Mouse (Mus musculus): Measurements from ENCODE around the gene Tbc1d4.
A peak's percentile ranks its signal among the peaks of the same experiment; 100 is the strongest.
"Not testable (repeated sequence)": the region's sequence is repeated elsewhere in the genome, so short reads cannot be mapped to it uniquely, and the experiment has no call there.

The Tbc1d4 gene

DNA sequence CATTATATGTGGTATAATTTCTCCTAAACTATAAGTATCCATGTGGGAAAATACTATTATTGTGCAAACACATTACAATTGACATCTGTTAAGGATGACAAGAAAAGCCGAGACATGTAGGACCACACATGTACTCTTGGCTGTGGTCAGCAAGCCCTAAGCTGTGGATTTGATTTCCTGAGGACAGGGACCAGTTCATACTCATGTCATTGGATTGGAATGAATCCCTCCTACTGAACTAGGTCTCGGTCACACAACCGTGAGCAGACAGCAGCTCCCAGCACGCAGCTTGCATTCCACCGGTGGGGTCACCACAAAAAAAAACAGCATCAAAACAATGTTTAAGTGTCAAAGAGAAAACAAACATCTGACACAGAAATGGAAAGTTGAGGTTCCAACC lies 15.0 kb downstream of the Tbc1d4 start:
- no peak for DNase-seq

DNA sequence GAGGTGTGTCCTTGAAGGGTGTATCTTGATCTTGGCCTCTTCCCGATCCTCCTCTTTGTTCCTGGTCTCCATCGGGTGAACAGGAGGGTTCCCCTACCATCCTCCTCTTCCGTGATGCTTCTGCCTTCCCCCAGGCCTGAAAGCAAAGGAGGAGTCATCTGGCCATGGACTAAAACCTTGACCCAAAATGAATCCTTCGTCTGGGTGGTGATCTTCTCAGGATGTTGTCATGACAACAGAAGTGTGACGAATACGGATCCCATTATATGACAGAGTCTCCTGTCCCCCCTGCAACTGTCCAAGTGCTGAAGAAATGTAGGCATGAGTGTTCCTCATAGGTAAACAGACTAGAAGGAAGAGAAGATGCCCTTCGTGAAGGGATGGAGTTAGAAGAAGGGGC lies 15.7 kb downstream of the Tbc1d4 start:
- no peak for DNase-seq

GRCm38 (mm10) chr14:101591101-101591500 lies 17.9 kb downstream of the Tbc1d4 start:
- DNase-seq, result no peak

DNA sequence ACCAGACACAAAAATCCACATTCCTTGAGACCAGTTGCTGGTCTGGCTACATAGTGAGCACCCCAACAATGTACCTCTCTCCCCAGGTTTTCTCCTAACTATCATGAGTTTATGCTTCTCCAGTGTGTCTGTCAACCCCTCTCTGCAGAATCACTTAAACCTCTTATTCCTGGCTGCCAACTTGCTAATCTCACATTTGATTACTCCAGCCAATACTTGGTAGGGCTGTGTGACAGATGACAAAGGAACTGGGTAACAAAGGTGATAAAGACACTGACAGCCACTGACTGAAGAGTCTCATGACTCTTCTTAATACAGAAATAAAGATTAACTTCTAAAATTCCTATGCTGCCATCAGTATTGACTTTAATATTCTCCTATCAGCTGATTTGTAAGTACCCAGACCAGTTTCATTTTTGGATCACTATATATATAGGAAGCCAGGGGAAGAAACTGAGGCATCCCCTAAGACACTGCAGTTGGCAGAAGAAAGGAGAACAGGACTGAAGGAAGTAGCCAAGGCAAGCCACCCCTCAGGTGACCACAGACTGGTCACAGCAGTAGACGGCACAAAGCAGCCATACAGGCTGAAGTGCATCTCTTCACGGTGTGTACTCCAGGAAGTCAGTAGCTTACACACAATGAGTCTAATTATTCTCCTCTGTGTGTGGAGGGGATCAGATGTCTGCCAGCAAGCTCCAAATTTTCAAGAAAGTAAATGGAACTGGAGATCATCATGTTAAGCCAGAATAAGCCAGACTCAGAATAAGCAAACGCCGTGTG lies 20.6 kb downstream of the Tbc1d4 start:
- DNase-seq, result not testable (repeated sequence)

GRCm38 (mm10) chr14:101587366-101588040 lies 21.5 kb downstream of the Tbc1d4 start:
- DNase-seq, result not testable (repeated sequence)

DNA sequence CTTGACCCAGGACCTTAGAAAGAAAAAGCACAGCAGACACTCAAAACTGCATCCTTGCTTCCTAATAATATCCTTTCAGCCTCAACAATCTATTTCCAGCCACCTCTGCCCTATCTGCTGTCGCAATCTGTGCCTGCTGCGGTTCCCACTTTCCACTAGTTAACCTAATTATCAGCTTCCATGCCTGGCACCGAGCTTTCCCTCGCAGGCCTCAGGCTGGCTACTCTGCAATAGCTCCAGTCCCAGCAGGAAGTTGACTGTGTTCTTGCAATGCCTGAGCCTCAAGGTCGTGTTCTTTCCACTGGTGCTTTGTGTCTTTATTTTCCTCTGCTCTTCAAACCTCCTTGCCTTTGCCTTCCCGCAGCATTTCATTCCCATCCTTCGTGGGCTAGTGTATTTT lies 22.9 kb downstream of the Tbc1d4 start:
- DNase-seq, result peak; percentile 17

DNA sequence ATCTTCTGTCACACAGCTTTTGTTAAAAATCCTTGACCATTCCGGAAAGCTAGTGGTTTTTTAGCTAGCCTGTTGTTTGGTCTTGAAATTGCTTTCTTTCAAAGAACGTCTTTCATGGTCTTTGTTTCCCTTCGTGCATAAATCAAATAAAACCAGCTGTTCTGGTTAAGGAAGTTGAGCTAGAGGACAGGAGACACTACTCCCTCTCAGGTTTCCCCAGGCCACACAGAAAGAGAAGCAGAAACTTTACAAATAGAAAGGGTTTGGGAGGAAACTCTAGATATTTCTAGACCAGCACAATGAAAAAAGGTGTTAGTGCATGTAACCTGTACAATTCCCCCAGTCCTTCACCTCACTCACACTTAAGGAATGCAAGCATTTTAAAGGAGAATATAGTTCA lies 33.3 kb downstream of the Tbc1d4 start:
- no peak for DNase-seq

GRCm38 (mm10) chr14:101574536-101574935 lies 34.5 kb downstream of the Tbc1d4 start:
- no peak for DNase-seq

DNA sequence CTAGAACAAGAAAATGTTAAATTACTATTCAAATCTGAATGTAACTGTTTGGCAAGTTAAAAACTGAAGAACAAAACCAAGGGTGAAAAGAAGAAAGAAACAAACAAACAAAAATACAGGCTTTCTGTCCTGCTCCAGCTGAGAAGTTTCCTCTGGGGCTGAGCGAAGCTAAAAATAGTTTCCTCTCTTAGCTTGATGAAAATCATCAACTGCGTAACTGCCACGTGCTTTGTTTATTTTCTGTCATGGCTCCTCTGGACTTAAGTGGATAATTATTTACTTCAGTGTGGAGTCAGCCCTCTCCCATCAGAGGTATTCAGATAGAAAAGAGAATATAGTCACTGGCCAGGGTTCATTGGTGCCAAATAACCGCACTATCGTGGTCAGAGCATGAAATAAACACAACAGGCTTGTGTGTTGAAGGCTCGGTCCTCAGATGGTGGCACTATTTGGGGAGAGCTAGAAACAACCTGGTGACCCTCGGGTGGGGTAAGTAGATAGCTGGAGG lies 35.8 kb downstream of the Tbc1d4 start:
- DNase-seq, result no peak

DNA sequence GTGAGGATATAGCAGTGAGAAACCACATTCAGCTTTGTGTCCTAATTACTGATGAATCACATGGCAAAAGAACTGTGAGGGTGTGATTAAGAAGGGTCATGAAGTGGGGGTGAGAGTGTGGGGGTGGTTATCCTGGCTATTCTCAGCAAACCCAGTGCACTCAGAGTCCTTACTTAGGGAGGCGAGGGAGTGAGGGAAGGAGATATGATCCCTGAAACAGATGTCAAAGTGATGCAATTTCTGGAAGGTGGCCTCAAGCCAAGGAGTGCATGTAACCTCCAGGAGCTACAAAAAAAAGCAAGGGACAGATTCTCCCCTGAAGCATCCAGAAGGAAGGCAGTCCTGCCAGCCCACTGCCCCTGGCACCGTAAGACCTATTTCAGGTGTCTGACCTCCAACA lies 40.2 kb downstream of the Tbc1d4 start:
- peak; percentile 12 for DNase-seq

DNA sequence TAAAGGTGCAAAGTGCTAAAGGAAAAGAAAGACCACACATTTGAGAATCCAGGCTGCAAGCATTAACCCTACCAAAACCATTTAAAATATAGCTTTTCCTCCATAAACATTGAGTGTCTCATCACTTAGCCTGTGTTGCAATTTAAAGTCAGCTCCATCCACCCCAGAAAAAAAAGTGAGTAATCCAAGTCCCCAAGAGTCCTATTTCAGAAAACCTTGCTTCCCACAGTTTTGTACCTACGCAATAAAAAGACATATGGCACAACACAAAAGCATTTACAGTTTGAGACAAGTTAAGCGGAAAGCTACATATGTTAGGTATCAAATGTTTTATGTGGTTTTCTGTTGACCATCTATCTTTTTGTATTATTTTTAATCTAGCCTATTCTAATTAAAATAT lies 42.3 kb downstream of the Tbc1d4 start:
- no peak for DNase-seq

DNA sequence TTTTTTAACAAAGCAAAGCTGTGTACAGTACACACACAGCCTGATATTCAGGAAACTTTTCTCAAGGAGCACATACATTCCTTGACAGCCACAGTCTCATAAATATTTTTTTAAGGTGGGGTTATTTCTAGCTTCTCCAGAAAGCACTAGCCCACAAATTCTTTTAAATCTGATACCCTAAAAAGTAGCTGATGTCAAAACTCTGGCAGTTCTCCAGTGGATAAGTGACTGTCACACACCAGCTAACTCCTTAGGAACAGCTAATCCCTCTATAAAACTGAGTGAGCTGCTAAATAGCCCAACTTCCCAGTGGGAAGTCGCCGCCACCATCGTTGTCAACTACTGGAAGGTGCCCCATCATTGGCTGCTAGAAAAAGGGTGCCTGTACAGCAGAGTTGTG lies 43.3 kb downstream of the Tbc1d4 start:
- no peak for DNase-seq

DNA sequence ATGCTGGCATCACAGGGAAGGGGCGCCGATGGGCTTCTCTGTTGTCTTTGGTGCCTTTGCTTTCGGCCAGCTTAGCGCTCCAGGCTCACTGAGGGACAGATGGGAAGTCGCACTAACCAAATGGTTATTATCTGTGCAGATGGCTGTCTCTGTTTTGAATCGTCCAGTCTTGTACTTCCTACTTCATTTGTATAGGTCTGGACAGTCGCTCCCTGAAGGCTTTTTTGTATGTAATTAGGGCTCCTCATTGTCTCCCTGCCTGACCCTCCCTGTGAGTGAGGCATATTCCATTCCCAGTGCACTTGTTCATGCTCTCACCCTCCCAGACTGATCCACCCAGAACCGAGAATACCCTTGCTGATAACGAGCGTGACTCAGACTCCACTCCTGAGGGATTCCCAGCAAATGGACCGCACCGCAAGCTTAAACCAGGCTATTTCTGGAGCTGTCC lies 47.7 kb downstream of the Tbc1d4 start:
- DNase-seq, result no peak

DNA sequence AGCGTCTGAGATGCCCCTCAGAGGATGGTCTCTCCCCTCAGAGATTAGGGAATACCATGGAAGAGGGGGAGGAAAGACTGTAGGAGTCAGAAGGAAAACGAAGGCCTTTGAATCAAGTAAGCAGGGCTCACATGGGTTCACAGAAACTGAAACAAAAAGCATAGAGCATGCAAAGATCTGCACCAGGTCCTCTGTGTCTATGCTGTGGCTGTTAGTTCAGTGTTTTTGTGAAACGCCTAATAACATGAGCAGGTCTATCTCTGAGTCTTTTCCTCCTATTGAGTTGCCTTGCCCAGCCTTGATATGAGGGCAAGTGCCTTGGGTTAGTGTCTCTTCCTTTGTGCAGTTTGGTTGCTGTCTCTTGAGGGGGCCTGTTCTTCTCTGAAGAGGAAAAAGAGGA lies 49.5 kb downstream of the Tbc1d4 start:
- DNase-seq, result no peak

DNA sequence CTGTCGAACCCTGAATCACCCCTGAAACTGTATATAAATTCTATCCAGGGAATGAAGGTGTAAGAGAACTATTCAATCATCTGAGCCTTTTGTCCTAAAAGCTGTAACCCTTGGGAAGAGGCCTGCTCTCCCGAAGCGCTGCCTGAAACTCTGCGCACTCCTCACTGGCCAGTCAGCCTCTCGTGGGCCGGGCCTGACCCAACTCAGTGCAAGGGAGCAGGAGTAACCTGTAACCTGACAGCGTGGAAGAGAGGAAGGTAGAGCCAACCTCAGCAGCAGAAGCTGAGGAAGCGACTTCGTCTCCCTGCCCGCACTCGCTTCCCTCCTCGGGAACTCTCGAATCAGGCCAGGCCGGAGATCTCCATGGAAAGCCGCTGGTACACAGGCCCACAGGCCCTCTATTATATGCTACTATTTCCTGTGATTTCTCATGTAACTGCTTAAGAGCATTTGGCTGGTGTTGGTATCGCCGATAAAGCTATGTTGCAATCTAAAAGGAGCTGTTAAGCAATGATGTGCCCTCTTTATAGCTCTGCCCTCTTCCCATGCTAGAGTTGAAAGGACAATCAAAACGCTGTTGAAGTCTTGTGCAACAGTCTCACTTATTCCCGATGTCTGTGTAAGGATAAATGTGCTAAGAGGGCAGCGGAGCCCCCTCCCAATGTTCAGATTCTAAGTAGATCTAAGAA lies 60.0 kb downstream of the Tbc1d4 start:
- no peak for DNase-seq

- no peak for DNase-seq
Measured at GRCm38 (mm10) chr14:101541863-101542262, 67.1 kb downstream of the Tbc1d4 start.

DNA sequence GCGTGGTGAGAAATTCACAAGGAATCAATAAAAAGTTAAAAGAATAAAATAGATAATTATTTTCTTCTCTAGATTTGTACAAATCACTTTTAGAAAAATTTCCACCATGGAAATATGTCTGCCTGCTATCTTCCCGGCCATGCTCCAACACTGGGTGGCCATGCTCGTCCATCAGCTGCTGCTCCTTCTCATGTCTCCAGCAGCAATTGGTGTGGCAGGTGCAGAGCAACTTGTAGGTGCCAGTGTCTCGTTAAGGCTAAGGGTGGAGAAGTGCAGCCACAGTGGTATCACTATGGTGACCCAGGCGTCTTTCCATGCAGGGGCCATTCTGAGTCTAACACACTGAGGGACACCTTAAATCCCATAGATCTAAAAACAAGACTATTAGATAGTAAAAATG lies 67.8 kb downstream of the Tbc1d4 start:
- DNase-seq, result no peak

- DNase-seq, result no peak
Measured at GRCm38 (mm10) chr14:101540466-101540865, 68.5 kb downstream of the Tbc1d4 start.

DNA sequence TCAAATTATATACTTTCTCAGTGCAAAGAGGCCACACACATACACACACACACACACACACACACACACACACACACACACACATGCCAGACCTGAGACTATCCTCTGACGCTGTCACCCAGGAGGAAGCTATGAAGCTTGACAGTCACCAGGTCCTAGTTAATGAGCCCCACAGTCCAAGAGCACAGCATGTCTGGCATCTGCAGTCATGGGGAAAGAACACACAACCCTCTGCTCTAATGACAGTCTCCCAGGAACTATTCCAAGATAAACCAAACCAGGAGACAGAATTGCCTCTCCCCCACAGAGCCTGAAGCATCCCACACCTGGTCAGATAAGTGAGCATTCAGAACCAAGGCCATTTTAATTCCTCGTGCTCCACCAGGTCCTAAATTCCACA lies 71.1 kb downstream of the Tbc1d4 start:
- DNase-seq, result peak; percentile 22

DNA sequence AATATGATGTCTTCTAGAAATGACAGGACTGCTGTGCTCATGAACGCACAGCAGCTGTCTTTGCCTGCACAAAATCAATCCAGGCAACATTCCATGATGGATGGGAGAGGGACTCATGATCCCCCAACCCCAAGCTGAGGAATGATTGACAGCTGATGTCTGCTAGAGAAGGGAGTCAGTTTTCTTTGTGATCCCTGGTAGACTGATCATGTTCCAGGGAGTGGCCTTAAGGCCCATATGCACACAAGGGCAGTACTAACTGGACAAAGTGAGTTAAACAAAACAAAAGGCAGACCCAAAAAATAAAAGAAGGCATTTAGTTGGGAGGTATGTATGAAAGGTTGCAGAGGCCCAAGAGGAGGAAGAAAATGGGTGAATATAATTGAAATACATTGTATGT lies 71.6 kb downstream of the Tbc1d4 start:
- no peak for DNase-seq

DNA sequence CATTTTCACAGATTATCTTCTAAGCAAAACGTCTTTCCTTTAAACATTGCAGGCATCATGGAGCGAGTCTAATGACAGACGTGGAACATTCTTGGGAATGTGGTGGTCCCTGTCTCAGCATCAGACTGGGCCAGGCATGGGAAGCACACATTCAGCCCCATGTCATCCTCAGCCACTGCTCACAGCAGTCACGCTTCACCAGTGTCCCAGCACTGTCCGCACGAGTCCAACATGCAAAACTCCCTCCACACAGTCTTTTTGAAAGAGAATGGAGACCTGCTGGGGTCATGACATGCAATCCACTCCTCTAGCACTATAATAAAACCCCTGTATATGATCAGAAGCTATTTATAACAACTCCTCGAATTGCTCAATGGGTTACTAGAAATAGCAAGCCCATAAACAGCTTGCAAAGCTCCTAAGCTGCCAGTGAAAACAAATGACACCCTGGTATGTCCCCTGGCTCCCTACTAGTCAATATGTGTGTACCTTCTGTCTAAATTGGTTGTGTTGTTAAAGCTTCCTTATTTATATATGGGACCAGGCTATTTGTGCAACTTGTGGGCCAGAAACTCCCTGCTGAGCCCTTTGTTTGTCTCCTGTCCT lies 76.8 kb downstream of the Tbc1d4 start:
- no peak for DNase-seq

DNA sequence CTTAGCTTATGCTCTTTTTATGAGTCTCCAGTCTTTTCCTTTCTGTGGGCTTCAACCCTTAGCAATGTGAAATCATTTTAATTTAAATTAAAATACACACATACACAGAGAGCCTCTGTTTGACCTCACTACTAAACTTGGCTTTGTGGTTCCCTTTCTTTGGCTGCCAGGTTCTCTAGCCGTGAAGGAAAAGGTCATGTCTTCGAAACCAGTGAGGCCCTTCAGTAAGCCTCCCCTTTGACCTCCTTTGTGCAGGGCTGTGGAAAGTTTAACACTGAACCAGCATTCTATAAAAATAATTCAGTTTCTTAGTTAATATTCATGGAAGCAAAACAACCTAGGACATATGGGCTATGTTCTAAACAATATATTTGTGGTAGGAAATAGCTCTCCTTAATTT lies 78.5 kb downstream of the Tbc1d4 start:
- DNase-seq, result no peak

DNA sequence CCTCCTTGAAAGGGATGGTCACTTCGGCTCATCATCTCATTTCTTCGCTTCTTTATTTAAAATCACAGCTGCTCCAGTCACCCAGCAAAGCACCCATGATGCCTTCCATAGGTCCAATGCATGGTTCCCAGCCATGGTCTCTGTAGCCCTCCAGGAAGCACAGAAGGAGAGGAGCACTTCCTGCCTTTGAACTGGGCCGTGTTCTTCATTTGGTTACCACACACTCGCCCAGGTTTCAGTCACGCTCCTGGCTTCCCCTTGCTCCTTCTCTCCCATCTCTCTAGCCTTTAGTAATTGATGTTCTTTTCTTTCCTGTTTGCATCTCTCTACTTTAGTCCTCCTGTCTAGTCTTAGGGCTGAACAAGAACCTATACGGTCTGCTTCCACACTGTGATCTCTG lies 79.8 kb downstream of the Tbc1d4 start:
- DNase-seq, result no peak

Data from kidney, postnatal 14 days (tissue).